Mouse (Mus musculus) limb, embryonic 11.5 days (tissue): ENCODE measurements at regions not wholly inside any gene's neighbourhood (a gene's known extent, or its start where the extent isn't known, plus 50 kb on each side); places are given as distances from the start of the nearest gene placed in this dataset.

Source experiments
- ATAC-seq: fragments of 200-750 bp; cut with Nextera tagmentation; 2 replicates; pipeline ENCODE4 v1.8.0; 2017; ENCODE audit warnings: low read depth; ENCODE audit not compliant: insufficient number of reproducible peaks, low FRiP score, low TSS enrichment
- DNase-seq: peaks from one replicate; pipeline ENCODE4 v3.0.0-alpha.2; 2015; ENCODE audit warnings: low spot score
- H3K27ac ChIP-seq: fragments of 300-500 bp; sonication (generic); replicated peaks from 2 replicates; pipeline ENCODE4 v1.5.1; 2014; ENCODE audit warnings: low read depth, mild to moderate bottlenecking, low read length
- H3K27me3 ChIP-seq: fragments of 300-500 bp; sonication (generic); 2 replicates; pipeline ENCODE4 v1.6.1; 2014; ENCODE audit warnings: mild to moderate bottlenecking, low read length, mixed read lengths; ENCODE audit not compliant: control insufficient read depth, insufficient read depth
- H3K36me3 ChIP-seq: fragments of 300-500 bp; sonication (generic); 2 replicates; pipeline ENCODE4 v1.6.1; 2014; ENCODE audit warnings: mild to moderate bottlenecking, low read length, moderate library complexity, mixed read lengths; ENCODE audit not compliant: control insufficient read depth, insufficient read depth
- H3K4me1 ChIP-seq: fragments of 300-500 bp; sonication (generic); 2 replicates; pipeline ENCODE4 v1.6.1; 2014; ENCODE audit warnings: low read length, mixed read lengths; ENCODE audit not compliant: control insufficient read depth, insufficient read depth
- H3K4me2 ChIP-seq: fragments of 300-500 bp; sonication (generic); 2 replicates; pipeline ENCODE4 v1.6.1; 2014; ENCODE audit warnings: low read depth, mild to moderate bottlenecking, moderate library complexity; ENCODE audit not compliant: severe bottlenecking
- H3K4me3 ChIP-seq: fragments of 300-500 bp; sonication (generic); 2 replicates; pipeline ENCODE4 v1.5.1; 2014; ENCODE audit warnings: low read depth, low read length
- H3K9ac ChIP-seq: fragments of 300-500 bp; sonication (generic); 2 replicates; pipeline ENCODE4 v1.6.1; 2014; ENCODE audit warnings: mild to moderate bottlenecking, low read length
- H3K9me3 ChIP-seq: fragments of 300-500 bp; sonication (generic); 2 replicates; pipeline ENCODE4 v1.6.1; 2016; ENCODE audit warnings: low read length; ENCODE audit not compliant: control insufficient read depth
- WGBS: fragments of 180-500 bp; shearing (Covaris S2); extraction: QIAGEN DNeasy Blood & Tissue Kit; methylation state at CpG from one replicate; pipeline ENCODE4 v1.1.7; 2014; 5-methylcytosine and 5-hydroxymethylcytosine counted together

GRCm38 (mm10) chr2:174532671-174533363, 59.9 kb upstream of the Prelid3b start:
- WGBS, result 58% methylated on average over 12 of the region's 12 CpGs
- no peak overlapping the region for H3K9ac ChIP-seq
- no peaks in the 10 kb centered on the region for H3K9me3 ChIP-seq
- H3K27ac ChIP-seq, result no peak overlapping the region
- no peaks in the 10 kb centered on the region for H3K36me3 ChIP-seq
- no peaks in the 10 kb centered on the region for H3K4me1 ChIP-seq
- H3K27me3 ChIP-seq, result no peaks in the 10 kb centered on the region
- ATAC-seq (0 out of 2 replicates have a peak, but pooled peaks have one; percentile 65), DNase-seq (peak; percentile 43)
- H3K4me2 ChIP-seq, result no peak overlapping the region
- H3K4me3 ChIP-seq, result no peak overlapping the region

DNA sequence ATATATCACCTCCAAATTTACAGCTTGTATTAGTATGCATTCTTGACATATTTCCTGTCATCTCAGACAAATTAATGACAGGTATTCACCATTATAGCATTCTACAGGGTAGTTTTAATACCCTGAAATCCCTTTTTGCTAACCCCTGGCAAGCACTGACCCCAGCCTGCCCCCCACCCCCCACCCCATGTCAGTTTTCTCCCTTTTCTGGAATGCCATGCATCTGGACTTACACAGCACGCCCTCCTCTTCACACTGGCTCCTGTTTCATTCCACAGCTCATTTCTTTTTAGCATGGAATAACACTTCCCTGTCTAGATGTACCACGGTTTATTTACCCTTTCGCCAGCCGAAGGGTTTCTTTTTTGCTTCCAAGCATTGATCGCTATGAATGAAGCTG, 67.8 kb upstream of the Prelid3b start:
- ATAC-seq (0 out of 2 replicates have a peak, but pooled peaks have one; percentile 31), DNase-seq (no peak)
- H3K27me3 ChIP-seq, result no peaks in the 10 kb centered on the region
- H3K27ac ChIP-seq, result no peak overlapping the region
- WGBS, result 76% methylated on average over 5 of the region's 5 CpGs
- H3K36me3 ChIP-seq, result no peaks in the 10 kb centered on the region
- H3K9me3 ChIP-seq, result no peaks in the 10 kb centered on the region
- H3K4me1 ChIP-seq, result no peaks in the 10 kb centered on the region
- no peak overlapping the region for H3K4me2 ChIP-seq
- no peak overlapping the region for H3K9ac ChIP-seq
- no peak overlapping the region for H3K4me3 ChIP-seq

DNA sequence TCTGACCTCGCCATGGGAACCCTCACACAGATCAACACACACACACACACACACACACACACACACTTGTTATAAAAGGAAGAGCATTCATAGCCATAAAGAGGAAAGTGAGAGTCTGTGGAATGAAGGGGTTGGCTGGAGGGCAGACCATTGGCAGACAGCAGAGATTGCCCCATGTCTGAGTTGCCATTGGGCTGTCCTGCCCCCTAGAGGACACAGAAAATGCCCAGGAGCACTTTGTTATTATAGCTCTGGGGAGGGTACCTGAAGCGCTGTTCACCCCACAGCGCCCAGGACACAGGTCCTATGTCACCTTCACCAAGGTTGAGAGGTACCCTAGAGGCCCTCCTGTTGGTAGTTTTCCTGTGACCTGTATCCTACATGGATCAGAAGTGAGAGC, 74.3 kb upstream of the Prelid3b start:
- no peak for DNase-seq
- no peaks in the 10 kb centered on the region for H3K27me3 ChIP-seq
- no peak overlapping the region for H3K4me3 ChIP-seq
- WGBS, result 93% methylated on average over 3 of the region's 3 CpGs
- no peak overlapping the region for H3K4me2 ChIP-seq
- no peaks in the 10 kb centered on the region for H3K4me1 ChIP-seq
- ATAC-seq, result no peak
- no peaks in the 10 kb centered on the region for H3K36me3 ChIP-seq
- no peak overlapping the region for H3K9ac ChIP-seq
- no peak overlapping the region for H3K27ac ChIP-seq
- H3K9me3 ChIP-seq, result no peaks in the 10 kb centered on the region

- 92% methylated on average over 6 of the region's 6 CpGs for WGBS
- Histone ChIP-seq H3K36me3 (no peaks in the 10 kb centered on the region), H3K4me1 (no peaks in the 10 kb centered on the region), H3K4me2 (no peak overlapping the region), H3K27me3 (no peaks in the 10 kb centered on the region), H3K9me3 (no peaks in the 10 kb centered on the region), H3K27ac (no peak overlapping the region), H3K9ac (no peak overlapping the region), H3K4me3 (no peak overlapping the region)
- ATAC-seq, result no peak
- no peak for DNase-seq
These were observed 74.8 kb upstream of the Prelid3b start for GRCm38 (mm10) chr2:174547701-174548100.

DNA sequence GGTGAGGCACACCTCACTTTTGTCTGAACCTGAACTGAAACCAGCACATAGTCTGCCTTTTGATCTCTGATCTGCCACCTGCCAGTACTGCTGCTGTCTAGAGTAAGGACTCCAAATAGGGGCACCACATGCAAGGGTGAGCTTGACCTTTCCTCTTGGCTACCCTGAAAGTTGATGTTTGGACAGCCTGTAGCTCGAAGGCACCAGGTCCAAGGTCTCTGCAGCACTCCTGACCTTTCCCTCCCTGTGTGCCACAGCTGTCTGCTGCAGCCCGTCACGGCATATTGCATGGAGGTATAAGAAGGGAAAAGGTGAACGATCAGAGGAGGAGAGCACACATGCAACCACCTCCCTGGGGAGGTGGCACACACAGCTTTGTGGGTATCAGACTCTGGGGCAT, 75.9 kb upstream of the Prelid3b start:
- H3K4me2 ChIP-seq, result no peak overlapping the region
- ATAC-seq, result no peak

DNA sequence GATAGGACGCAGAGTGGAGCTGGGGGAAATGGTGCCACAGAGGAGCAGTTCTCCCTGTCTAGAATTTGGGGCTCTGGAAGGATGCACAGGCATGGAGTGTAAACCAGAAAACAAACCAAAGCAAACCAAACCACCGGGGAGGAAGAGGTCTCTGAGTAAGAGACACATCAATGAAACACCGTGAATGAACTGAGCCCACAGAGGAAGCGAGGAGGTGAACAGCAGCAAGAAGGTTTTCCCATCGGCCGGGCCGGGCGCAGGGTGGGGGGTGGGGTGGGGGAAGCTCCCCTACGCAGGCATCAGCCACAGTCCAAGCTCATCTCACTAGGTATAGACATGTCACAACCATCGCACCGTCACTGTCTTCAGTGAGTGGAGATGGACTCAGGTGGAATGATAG, 82.9 kb upstream of the Prelid3b start:
- H3K4me2 ChIP-seq, result no peak overlapping the region
- H3K9me3 ChIP-seq, result no peaks in the 10 kb centered on the region
- H3K27me3 ChIP-seq, result no peaks in the 10 kb centered on the region
- ATAC-seq (no peak), DNase-seq (no peak)
- no peak overlapping the region for H3K4me3 ChIP-seq
- H3K4me1 ChIP-seq, result no peaks in the 10 kb centered on the region
- no peak overlapping the region for H3K9ac ChIP-seq
- no peak overlapping the region for H3K27ac ChIP-seq
- 84% methylated on average over 11 of the region's 11 CpGs for WGBS
- H3K36me3 ChIP-seq, result no peaks in the 10 kb centered on the region

More for the DNA sequence above, 75.9 kb upstream of the Prelid3b start:
- no peak for DNase-seq
- H3K4me1 ChIP-seq, result no peaks in the 10 kb centered on the region
- H3K9ac ChIP-seq, result no peak overlapping the region
- H3K36me3 ChIP-seq, result no peaks in the 10 kb centered on the region
- no peaks in the 10 kb centered on the region for H3K9me3 ChIP-seq
- H3K4me3 ChIP-seq, result no peak overlapping the region
- WGBS, result 74% methylated on average over 4 of the region's 4 CpGs
- no peak overlapping the region for H3K27ac ChIP-seq
- H3K27me3 ChIP-seq, result no peaks in the 10 kb centered on the region

GRCm38 (mm10) chr2:174561828-174562429, 81.4 kb upstream of the Zfp831 start:
- ATAC-seq, result no peak
- Histone ChIP-seq H3K4me3 (no peak overlapping the region), H3K9me3 (no peaks in the 10 kb centered on the region), H3K27me3 (no peaks in the 10 kb centered on the region), H3K36me3 (no peaks in the 10 kb centered on the region), H3K4me2 (no peak overlapping the region), H3K27ac (no peak overlapping the region), H3K4me1 (peaks cover 6% of the 10 kb centered on the region), H3K9ac (no peak overlapping the region)
- 46% methylated on average over 7 of the region's 7 CpGs for WGBS
- DNase-seq, result no peak

GRCm38 (mm10) chr2:174563917-174564316, 79.4 kb upstream of the Zfp831 start:
- no peak overlapping the region for H3K27ac ChIP-seq
- no peaks in the 10 kb centered on the region for H3K36me3 ChIP-seq
- 91% methylated on average over 3 of the region's 3 CpGs for WGBS
- no peak overlapping the region for H3K4me2 ChIP-seq
- H3K4me1 ChIP-seq, result peaks cover 6% of the 10 kb centered on the region
- no peak overlapping the region for H3K4me3 ChIP-seq
- H3K9ac ChIP-seq, result no peak overlapping the region
- ATAC-seq (no peak), DNase-seq (no peak)
- H3K9me3 ChIP-seq, result no peaks in the 10 kb centered on the region
- no peaks in the 10 kb centered on the region for H3K27me3 ChIP-seq
